Mouse (Mus musculus) bone marrow, adult 2 months (tissue): ENCODE data around the gene Tmem121b. TPM values are rescaled to one million over a fixed set of nuclear protein-coding genes. Genes with fewer than 3 reads are reported as not detected.
A peak's percentile ranks its signal among the peaks of the same experiment; 100 is the strongest.

Experiments
- H3K27ac ChIP-seq: fragments of 200-500 bp; 2 replicates; pipeline ENCODE4 v1.5.1; 2012; ENCODE audit warnings: low read depth, mild to moderate bottlenecking, control low read depth, inconsistent platforms, low read length; ENCODE audit not compliant: control insufficient read depth, poor library complexity, insufficient read depth
- H3K4me1 ChIP-seq: fragments of 200-500 bp; 2 replicates; pipeline ENCODE4 v1.6.1; 2011; ENCODE audit warnings: low read length; ENCODE audit not compliant: control insufficient read depth, insufficient read depth
- H3K4me3 ChIP-seq: fragments of 200-500 bp; replicated peaks from 2 replicates; pipeline ENCODE3; 2011; ENCODE audit warnings: mild to moderate bottlenecking, low read depth, low read length, control low read depth; ENCODE audit not compliant: control insufficient read depth
- CTCF ChIP-seq: fragments of 200-500 bp; IDR thresholded peaks from 2 replicates; pipeline ENCODE4 v1.5.1; 2011; ENCODE audit warnings: low read length, control low read depth; ENCODE audit not compliant: control insufficient read depth, insufficient read depth
- POLR2A ChIP-seq: fragments of 200-500 bp; IDR thresholded peaks from 2 replicates; pipeline ENCODE4 v1.6.1; 2011; ENCODE audit warnings: low read depth, mild to moderate bottlenecking, control low read depth, low read length, borderline replicate concordance; ENCODE audit not compliant: control insufficient read depth
- WGBS: fragments of 180-500 bp; shearing (Covaris S2); methylation state at CpG from one replicate; pipeline ENCODE4 v1.1.7; 2018; 5-methylcytosine and 5-hydroxymethylcytosine counted together
- polyA plus RNA-seq: library from polyadenylated mRNA; stranded (reverse); fragments of >200 nt; gene quantifications from 2 replicates; pipeline ENCODE4 v1.2.4, GENCODE M21; 2011; ENCODE audit warnings: low replicate concordance; ENCODE audit not compliant: missing spikeins, insufficient read depth, insufficient read length

The Tmem121b gene
- polyA plus RNA-seq, 1 experiment, result not detected

DNA sequence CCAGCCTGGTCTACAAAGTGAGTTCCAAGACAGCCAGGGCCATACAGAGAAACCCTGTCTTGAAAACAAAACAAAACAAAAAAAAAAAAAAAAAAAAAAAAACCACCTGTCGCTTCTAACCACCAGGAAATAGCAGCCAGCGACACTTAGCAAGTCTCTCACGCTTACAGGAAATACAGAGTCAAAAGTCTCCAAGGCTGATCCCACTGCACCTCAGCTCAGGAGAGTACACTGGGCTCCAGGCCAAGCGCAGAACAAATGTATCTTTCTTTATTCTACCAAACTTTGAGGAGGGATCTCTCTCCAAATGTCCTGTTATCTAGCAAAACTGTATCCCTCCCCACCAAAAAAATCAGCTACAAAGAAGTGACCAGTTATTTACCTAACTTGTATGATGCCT, 35.5 kb upstream of the Tmem121b start:
- Histone ChIP-seq H3K27ac (no peak overlapping the region), H3K4me3 (no peak overlapping the region), H3K4me1 (peaks cover 1% of the 10 kb centered on the region)
- no peak for TF ChIP-seq CTCF
- TF ChIP-seq POLR2A, result no peak
- 48% methylated on average over 4 of the region's 4 CpGs for WGBS

DNA sequence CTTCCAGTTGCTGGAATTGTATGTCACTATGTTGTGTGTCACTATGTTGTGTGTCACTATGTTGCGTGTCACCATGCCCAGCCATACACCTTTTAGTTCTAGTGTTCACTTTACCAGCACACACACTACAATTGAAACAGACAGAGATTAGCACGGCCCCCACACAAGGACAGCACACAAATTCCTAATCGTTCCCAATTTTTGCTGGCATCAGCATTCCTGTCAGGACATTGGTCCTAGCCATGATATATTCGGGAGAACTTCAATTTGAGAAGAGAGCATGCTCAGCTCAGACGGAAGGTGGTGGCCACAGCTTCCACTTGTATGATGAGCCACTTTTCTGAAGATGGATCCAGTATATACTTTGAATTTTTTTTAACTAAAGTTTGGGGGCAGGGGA, 31.2 kb upstream of the Tmem121b start:
- Histone ChIP-seq H3K4me3 (no peak overlapping the region), H3K4me1 (no peaks in the 10 kb centered on the region), H3K27ac (no peak overlapping the region)
- TF ChIP-seq POLR2A, result no peak
- no peak for TF ChIP-seq CTCF
- 88% methylated on average over 5 of the region's 5 CpGs for WGBS

DNA sequence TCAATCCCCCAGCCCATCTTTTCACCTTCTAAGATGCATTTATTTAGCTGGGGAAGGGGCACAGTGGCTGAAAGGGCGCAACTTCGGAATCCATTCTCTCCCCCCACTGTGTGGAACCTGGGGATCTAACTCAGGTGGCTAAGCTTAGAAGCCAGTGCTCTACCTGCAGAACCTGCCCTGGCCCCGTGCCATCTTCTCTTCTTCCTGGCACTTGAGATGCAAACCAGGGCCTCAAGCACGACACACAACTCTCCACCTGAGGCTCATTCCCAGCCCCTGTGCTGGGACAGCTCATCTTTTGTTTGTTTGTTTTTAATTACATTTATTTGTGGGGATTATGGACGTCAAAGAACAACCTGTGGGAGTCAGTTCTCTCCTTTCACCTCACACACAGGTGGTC, 26.0 kb upstream of the Tmem121b start:
- TF ChIP-seq CTCF, result no peak
- TF ChIP-seq POLR2A, result no peak
- 88% methylated on average over 5 of the region's 5 CpGs for WGBS
- no peak overlapping the region for H3K4me3 ChIP-seq
- peaks cover 1% of the 10 kb centered on the region; the same call in 1 of the 2 replicates for H3K4me1 ChIP-seq
- H3K27ac ChIP-seq, result no peak overlapping the region

DNA sequence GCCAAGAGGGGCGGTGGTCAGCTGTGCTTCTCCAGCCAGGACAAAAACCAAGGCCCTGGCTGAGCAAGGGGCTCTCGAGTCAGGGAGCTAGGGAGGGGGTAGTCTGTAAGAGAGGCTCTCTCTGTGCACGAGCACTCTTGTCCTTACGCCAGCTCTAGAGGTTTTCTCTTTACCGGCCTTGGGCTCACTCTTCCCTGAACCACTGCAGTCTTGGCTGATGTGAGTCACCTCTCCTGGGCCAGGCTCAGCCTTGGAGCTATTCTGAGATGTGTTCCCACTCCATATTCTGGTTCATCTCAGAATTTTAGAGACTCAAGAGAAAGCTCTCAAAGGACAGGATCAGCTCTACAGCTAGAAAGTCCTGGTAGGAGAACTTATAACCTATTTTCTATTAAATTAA, 23.7 kb upstream of the Tmem121b start:
- 78% methylated on average over 5 of the region's 5 CpGs for WGBS
- TF ChIP-seq CTCF (no peak), POLR2A (no peak)
- Histone ChIP-seq H3K4me3 (no peak overlapping the region), H3K27ac (peak overlapping the region; percentile 64; the same call in 1 of the 2 replicates), H3K4me1 (peaks cover 1% of the 10 kb centered on the region; the same call in 1 of the 2 replicates)

DNA sequence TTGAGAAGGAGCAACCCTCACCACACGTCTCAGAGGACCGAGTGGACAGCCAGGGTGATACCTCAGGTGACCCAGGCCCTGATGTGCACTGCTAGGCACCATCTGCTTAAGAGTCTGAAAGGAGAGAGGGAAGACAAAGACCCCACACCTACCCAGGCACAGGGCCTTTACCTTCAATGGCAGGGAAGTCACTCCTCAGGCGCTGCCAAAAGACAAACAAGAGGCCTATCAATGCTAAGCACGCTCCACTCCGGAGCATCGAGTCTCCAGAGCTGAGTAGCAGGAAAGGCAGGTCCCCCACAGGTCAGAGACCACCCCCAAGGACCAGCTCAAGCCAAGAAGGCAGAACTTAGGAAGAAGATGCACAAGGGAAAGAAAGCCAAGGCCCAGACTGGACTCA, 23.3 kb upstream of the Tmem121b start:
- H3K4me1 ChIP-seq, result peaks cover 1% of the 10 kb centered on the region; the same call in 1 of the 2 replicates
- peak overlapping the region; percentile 64 for H3K27ac ChIP-seq
- 69% methylated on average over 6 of the region's 6 CpGs for WGBS
- H3K4me3 ChIP-seq, result no peak overlapping the region
- no peak for TF ChIP-seq POLR2A
- no peak for TF ChIP-seq CTCF

DNA sequence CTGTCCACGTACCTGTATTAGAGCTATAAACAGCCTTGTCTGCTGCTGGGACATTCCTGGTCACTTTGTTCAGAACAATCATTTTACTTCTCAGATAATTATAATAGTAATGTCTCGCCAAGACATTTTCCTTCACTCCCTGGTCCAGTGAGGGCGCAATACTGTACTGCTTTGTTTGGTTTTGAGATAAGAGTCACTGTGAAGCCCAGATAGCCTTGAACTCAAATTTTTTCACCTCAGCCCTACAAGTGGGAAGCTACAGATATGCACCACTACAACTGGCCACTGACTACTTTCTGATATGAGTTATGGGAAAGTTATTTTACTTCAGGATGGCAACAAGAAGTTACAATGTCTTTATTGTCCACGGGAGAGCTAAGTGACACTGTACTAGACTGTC, 22.8 kb upstream of the Tmem121b start:
- TF ChIP-seq POLR2A (no peak), CTCF (no peak)
- H3K4me1 ChIP-seq, result peaks cover 1% of the 10 kb centered on the region; the same call in 1 of the 2 replicates
- H3K27ac ChIP-seq, result peak overlapping the region; percentile 64; the same call in 1 of the 2 replicates
- no peak overlapping the region for H3K4me3 ChIP-seq
- WGBS, result 58% methylated on average over 4 of the region's 4 CpGs

DNA sequence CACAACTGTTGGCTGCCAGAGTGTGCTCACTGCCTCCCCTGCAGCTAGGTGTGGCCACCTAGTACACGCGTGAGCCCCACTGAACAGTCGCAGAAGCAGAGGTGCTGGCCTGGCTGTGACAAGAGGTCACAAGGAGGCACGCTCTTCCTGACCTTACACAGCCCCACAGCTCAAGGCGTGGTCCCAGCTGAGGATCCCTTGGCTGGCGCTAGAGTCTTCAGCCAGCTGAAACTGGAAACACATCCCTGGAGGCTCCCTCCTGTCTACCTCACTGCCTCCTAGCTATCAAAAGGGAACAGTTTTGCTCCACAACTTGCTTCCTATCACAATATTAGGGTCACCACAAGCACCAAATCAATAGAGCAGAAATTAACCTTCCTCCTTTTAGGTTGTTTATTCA, 17.6 kb upstream of the Tmem121b start:
- H3K4me1 ChIP-seq, result no peaks in the 10 kb centered on the region

DNA sequence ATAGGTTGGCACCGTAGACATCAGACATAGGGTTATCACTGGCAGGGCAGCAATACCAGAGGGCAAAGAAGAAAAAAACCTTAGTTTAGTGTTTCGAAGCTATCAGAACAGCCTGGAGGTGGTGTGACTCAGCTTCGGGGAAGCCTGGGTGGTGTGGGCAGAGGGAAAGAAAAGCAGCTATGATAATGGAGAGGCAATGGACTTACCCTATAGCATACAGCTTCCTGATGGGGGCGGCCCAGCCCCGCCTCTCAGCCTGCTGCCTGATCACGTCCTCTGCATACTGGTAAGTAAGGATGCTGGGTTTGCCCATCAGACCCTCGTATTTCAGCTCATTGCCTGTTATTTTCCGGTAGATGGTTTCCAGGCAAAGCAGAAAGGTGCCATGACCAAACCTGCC, 16.8 kb upstream of the Tmem121b start:
- WGBS, result 74% methylated on average over 8 of the region's 8 CpGs
- TF ChIP-seq CTCF (no peak), POLR2A (no peak)
- no peaks in the 10 kb centered on the region for H3K4me1 ChIP-seq
- no peak overlapping the region for H3K27ac ChIP-seq
- no peak overlapping the region for H3K4me3 ChIP-seq

More for the DNA sequence above, 17.6 kb upstream of the Tmem121b start:
- Histone ChIP-seq H3K4me3 (no peak overlapping the region), H3K27ac (no peak overlapping the region)
- whole genome bisulfite sequencing, result 86% methylated on average over 6 of the region's 6 CpGs
- TF ChIP-seq POLR2A, result no peak
- no peak for TF ChIP-seq CTCF

DNA sequence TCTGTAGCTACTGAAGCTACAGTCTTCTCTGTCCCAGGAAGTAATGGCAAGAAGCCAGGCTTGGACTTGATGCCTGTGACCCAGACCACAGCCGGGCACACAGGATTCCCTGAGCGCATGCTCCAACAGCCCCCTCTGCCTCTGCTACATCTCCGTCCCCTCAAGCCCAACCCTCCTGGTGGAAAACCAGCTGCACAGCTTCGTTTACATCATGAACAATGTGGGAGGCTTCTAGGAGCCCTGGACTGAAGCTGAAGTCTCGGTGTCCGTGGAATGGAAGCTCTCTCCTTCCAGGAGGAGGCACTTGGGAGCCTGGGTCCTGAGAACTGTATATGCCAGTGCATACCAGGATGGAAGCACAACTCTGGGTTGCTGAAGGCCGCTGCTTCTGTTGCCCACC, 16.4 kb upstream of the Tmem121b start:
- no peaks in the 10 kb centered on the region for H3K4me1 ChIP-seq
- WGBS, result 89% methylated on average over 7 of the region's 7 CpGs
- H3K27ac ChIP-seq, result no peak overlapping the region
- TF ChIP-seq CTCF (no peak), POLR2A (no peak)
- no peak overlapping the region for H3K4me3 ChIP-seq
